Mouse (Mus musculus) lung, adult 2 months (tissue): Measurements from ENCODE around the gene Tenm4. TPM values are rescaled to one million over a fixed set of nuclear protein-coding genes. Genes with fewer than 3 reads are reported as not detected.
A peak's percentile ranks its signal among the peaks of the same experiment; 100 is the strongest.

Experiments used
- DNase-seq: peaks from one replicate; pipeline ENCODE4 v3.0.0; 2022
- H3K4me1 ChIP-seq: fragments of 200-500 bp; 2 replicates; pipeline ENCODE4 v1.6.1; 2011; ENCODE audit warnings: low read length; ENCODE audit not compliant: control insufficient read depth, insufficient read depth
- H3K4me3 ChIP-seq: fragments of 200-500 bp; replicated peaks from 2 replicates; pipeline ENCODE3; 2011; ENCODE audit warnings: low read depth, mild to moderate bottlenecking, control low read depth, low read length; ENCODE audit errors: extremely low read depth
- CTCF ChIP-seq: fragments of 200-500 bp; IDR thresholded peaks from 2 replicates; pipeline ENCODE4 v1.5.1; 2011; ENCODE audit warnings: mild to moderate bottlenecking, low read length, control low read depth; ENCODE audit not compliant: insufficient read depth
- POLR2A ChIP-seq: fragments of 200-500 bp; IDR thresholded peaks from 2 replicates; pipeline ENCODE4 v1.6.1; 2011; ENCODE audit warnings: low read depth, mild to moderate bottlenecking, control low read depth, low read length, borderline replicate concordance; ENCODE audit errors: extremely low read depth
- WGBS: fragments of 180-500 bp; shearing (Covaris S2); methylation state at CpG from one replicate; pipeline ENCODE4 v1.1.7; 2018; 5-methylcytosine and 5-hydroxymethylcytosine counted together
- polyA plus RNA-seq: library from polyadenylated mRNA; depleted of rRNA; stranded (reverse); fragments of >200 nt; gene quantifications from 2 replicates; pipeline ENCODE4 v1.2.3, GENCODE M21; 2012

The Tenm4 gene
- polyA plus RNA-seq, 1 experiment, result 0.98 TPM

DNA sequence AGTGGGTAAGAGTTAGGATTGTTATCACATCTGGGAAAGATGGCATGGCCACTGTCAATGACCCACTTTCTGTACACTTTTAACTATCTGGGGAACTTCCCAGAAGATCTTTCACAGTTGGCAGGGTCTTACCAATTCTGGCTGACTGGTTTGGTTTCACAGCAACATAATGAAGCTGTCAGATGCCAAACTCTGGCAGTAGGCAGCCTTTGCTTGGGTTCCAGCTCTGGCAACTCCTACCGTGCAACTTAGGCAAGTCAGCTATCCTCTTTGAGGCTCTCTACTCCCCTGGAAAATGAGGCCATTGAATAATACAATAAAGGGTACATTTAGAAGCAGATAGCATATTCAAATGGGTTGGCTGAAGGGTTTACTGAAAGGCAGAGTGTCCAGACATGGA, 226.9 kb downstream of the Tenm4 start:
- Histone ChIP-seq H3K4me1 (no peaks in the 10 kb centered on the region), H3K4me3 (no peak overlapping the region)
- DNase-seq, result no peak
- TF ChIP-seq POLR2A (no peak), CTCF (no peak)
- 92% methylated on average over 1 of the region's 1 CpGs for WGBS

DNA sequence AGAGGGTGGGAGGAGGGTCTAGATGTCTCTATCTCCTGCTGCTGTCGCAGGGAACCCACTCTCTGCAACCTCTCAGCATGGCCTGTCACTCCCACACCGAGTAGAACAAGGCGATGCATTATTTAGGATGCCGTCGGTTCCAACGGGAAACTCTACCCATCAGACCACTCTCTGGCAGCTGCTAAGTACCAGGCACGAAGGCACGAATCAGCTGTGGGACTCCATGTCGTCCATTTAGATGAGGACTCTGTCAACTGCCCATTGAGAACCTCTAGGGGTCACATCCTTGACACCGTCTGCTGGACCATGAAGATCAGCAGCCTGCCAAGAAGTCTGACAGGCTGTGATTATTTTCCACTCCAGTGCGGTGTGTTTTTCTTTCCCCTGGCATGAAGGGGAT, 229.4 kb downstream of the Tenm4 start:
- no peak overlapping the region for H3K4me3 ChIP-seq
- DNase-seq, result no peak
- H3K4me1 ChIP-seq, result no peaks in the 10 kb centered on the region
- 48% methylated on average over 11 of the region's 11 CpGs for WGBS
- TF ChIP-seq POLR2A, result no peak
- TF ChIP-seq CTCF, result no peak

DNA sequence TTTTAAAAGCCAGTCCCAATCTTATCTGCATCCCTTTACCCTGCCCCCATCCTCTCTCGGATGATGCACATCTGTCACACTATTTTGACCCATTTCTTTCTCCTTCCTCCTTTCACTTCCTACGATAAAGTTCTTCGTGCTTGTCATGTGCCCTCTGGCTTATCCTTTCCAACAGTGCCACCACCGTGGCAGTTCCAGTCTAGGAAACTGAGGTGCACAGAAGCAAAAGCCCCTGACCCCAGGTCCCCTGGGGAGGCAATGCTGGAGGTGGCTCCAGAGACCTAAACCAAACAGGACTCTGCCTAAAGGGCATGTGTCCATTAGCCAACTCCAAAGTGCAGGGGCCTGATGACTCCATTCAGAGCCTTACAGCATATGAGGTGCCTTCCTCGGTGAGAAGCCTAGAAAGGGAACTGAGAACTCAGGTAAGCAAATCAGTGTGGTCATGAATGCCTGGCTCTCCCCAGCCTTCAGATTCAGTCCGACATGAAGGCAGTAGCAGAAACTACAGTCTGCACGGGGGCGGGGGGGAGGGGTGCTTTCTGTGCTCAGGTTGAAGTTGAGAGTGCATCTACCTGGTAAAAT, 235.7 kb downstream of the Tenm4 start:
- H3K4me1 ChIP-seq, result no peaks in the 10 kb centered on the region
- 69% methylated on average over 8 of the region's 8 CpGs for WGBS
- H3K4me3 ChIP-seq, result no peak overlapping the region
- no peak for DNase-seq
- TF ChIP-seq CTCF, result no peak
- no peak for TF ChIP-seq POLR2A

DNA sequence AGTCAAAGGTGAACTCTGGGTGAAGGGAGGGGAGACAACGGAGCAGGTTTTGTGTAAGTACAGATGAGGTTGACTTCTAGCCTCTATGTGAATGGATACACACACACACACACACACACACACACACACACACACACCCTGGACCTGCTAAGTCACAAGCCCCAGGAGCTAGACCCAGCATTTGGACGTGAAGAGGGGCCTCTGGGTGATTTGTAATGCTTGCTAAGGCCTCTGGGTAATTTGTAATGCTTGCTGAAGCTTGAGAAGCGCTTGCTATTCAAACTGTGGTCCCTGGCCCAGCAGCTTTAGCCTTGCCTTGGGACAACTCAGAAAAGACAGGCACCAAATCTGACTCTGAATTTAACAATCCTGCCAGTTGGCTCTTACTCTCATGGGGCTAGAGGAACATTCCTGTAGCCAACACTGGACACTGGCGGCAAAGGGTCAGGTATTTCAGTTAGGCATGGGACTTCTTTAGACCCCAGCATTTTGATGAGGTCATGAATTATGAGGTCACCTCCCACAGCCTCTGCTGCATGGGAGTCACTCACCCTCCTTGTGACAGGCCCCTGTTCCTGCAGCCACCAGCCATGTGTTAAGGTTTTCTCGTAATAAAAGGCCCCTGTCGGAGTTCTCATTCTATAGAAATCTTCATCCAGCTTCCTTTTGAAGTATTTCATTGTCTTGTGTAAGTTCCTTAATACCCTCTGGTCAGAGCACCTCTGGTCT, 237.3 kb downstream of the Tenm4 start:
- TF ChIP-seq CTCF (no peak), POLR2A (no peak)
- Histone ChIP-seq H3K4me1 (no peaks in the 10 kb centered on the region), H3K4me3 (no peak overlapping the region)
- 85% methylated on average over 6 of the region's 6 CpGs for WGBS
- no peak for DNase-seq

DNA sequence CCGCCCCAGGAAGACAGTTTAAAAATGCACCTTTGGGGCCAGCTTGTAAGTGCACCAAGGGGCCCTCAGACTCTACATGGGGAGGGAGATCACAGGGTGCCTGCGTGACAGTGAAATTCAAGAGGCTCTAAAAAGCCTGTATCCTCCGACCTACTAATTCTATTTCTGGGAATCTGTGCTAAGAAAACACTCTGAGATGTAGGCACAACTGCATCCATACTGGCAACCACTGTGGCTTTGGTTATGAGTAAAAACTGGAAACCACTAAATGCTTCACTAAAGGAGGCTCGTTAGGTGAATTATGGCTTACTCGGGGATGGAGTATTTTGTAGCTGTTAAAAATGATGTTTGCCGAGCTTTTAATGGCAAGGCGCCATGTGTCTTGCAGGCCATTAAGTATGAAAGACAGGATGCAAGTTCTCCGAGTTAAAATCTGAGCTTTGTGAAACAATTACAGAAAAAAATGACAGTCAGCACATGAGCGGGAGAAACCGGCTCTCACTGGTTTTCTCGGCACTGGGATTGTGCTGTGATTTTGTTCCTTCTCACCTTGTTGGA, 238.4 kb downstream of the Tenm4 start:
- no peak for DNase-seq
- no peak for TF ChIP-seq POLR2A
- TF ChIP-seq CTCF, result no peak
- H3K4me1 ChIP-seq, result no peaks in the 10 kb centered on the region
- 72% methylated on average over 11 of the region's 11 CpGs for WGBS
- no peak overlapping the region for H3K4me3 ChIP-seq

DNA sequence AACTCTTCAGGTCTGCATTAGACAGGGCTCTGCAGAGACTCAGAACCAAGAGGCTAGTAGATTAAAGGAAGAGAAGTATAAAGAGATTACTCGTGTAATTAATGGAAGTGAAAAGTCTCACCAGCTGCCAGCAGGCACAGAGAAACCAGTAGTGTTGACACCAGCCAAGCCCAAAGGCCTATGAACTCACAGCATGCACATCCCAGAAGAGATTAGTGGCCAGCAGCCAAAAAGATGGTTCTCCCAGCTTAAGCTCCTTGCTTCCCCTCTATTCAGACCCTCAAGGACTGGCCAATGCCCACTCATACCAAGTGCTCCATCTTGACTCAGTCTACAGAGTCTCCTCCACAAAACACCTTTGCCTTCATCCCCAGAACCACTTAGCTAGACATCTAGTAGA, 242.8 kb downstream of the Tenm4 start:
- no peak for DNase-seq
- no peak for TF ChIP-seq CTCF
- Histone ChIP-seq H3K4me3 (no peak overlapping the region), H3K4me1 (no peaks in the 10 kb centered on the region; the same call in 1 of the 2 replicates)
- WGBS, result 48% methylated on average over 1 of the region's 1 CpGs

DNA sequence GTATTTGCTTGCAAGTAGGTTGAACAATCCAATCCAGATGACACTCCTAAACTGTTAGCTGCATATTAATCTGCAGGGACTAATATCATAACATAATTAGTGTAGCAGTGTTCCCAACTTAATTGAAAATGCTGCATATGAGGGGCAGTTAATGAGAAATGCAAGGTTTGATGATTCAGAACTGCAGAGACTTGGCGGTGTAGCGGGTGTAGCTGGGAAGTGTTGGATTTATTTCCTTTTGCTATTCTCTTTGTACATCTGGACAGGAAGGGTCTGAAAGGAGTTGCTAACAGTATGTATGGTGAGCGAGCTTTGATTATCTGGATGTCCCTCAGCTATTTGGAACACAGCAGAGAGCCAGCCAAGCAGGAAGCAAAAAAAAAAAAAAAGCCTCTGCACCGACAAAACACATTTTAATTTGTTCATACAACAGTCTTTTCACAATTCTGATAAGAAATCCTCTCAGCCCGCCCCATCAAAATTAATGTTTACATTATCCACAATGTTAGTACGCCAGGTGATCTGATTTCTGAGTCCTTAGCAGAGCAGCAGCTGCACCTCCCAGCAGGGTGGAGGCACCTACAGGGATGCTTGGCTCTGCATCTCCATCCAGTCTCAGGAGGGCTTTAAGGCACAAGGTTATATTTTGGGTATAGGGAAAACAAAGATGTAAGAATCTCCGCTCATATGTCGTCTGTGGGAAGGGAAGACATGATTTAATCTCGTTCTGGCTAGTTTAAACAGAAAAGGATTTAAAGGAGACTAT, 243.4 kb downstream of the Tenm4 start:
- Histone ChIP-seq H3K4me1 (no peaks in the 10 kb centered on the region; the same call in 1 of the 2 replicates), H3K4me3 (no peak overlapping the region)
- DNase-seq, result no peak
- TF ChIP-seq POLR2A (no peak), CTCF (no peak)
- WGBS, result 43% methylated on average over 9 of the region's 9 CpGs

DNA sequence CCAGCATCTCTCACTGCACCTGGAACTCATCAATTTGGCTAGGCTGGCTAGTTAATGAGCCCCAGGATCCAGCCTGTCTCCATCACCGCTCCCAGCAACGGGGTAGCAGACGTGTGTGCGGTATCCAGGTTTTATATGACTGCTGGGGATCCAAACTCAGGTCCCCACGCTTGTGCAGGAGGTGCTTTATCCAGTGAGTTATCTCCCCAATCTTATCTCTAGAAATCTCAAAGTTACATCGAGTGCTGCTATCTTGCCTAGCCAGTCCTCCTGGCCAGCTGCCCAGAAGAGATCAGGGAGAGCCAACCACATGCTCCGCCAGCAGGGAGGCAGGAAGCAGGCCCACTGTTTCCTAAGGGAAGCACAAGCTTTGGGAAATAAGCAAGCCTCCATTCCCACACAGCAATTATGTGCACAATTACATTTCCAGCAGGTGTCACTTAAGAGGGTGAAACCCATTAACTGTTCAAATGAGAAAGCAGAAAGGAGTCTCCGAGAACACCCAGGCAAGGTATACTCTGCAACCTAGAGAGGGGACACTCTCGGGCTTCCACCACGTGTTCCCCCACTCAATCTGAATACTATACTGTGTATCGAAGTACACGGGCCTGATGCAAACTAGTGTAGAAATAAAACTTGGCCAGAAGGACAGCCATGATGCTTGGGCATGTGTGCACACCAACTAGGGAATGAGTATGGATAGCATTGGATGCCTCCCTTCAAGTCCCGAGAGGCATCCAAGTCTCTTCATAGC, 246.4 kb downstream of the Tenm4 start:
- peak; percentile 16 for DNase-seq
- no peak overlapping the region for H3K4me3 ChIP-seq
- WGBS, result 49% methylated on average over 13 of the region's 13 CpGs
- H3K4me1 ChIP-seq, result no peaks in the 10 kb centered on the region; the same call in 1 of the 2 replicates
- no peak for TF ChIP-seq POLR2A

DNA sequence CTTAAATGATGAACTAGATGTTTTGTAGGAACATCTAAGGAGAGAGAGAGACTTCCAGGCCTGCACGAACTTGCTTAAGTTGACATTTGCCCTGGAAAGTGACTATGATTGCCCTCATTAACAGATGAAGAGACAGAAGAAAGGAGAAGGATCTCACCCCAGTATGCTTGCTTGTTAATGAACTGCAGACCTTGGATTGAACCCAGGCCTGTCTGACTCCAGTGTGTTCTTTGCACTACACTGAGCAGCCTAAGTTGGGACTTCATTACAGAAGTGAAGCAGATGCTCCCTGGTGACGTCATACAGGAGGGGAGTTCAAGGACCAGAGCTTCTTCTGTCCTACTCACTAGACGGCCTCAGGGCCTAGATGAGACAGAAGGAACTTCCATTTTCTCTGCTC, 247.1 kb downstream of the Tenm4 start:
- no peak overlapping the region for H3K4me3 ChIP-seq
- TF ChIP-seq CTCF (no peak), POLR2A (no peak)
- WGBS, result 87% methylated on average over 3 of the region's 3 CpGs
- DNase-seq, result no peak
- H3K4me1 ChIP-seq, result no peaks in the 10 kb centered on the region; the same call in 1 of the 2 replicates
